Mouse (Mus musculus) MEL (cell line): Measurements from ENCODE around the gene Kantr.

Source experiments
- CTCF ChIP-seq, 3 experiments: IDR thresholded peaks in 2 of 3; conservative IDR thresholded peaks in 1 of 3; 2 replicates each; pipeline ENCODE4 v1.5.1; 2011 to 2012; ENCODE audit warnings: low read length in 3 of 3, low read depth in 2 of 3, mild to moderate bottlenecking in 2 of 3, improper control_type of control experiment in 1 of 3, inconsistent platforms in 1 of 3, mixed read lengths in 1 of 3, moderate library complexity in 1 of 3; ENCODE audit not compliant: control insufficient read depth in 1 of 3, insufficient read depth in 1 of 3, poor library complexity in 1 of 3, severe bottlenecking in 1 of 3
- EP300 ChIP-seq, 2 experiments: IDR thresholded peaks; 2 replicates each; pipeline ENCODE4 v1.6.1; 2011; ENCODE audit warnings: improper control_type of control experiment in 2 of 2, low read length in 2 of 2, low read depth in 1 of 2, mild to moderate bottlenecking in 1 of 2
- GATA1 ChIP-seq: IDR thresholded peaks from 2 replicates; pipeline ENCODE4 v1.6.1; 2011; ENCODE audit warnings: low read depth, low read length, improper control_type of control experiment
- MXI1 ChIP-seq: IDR thresholded peaks from 2 replicates; pipeline ENCODE4 v1.6.1; 2011; ENCODE audit warnings: mild to moderate bottlenecking, low read depth, low read length, improper control_type of control experiment
- POLR2AphosphoS2 ChIP-seq: IDR thresholded peaks from 2 replicates; pipeline ENCODE4 v1.6.1; 2011; ENCODE audit warnings: low read length, improper control_type of control experiment
- POLR2AphosphoS5 ChIP-seq: IDR thresholded peaks from 2 replicates; pipeline ENCODE4 v1.6.1; 2012; ENCODE audit warnings: low read depth, borderline replicate concordance, mild to moderate bottlenecking, inconsistent platforms, low read length, moderate library complexity, mixed read lengths
- SIN3A ChIP-seq: IDR thresholded peaks from 2 replicates; pipeline ENCODE4 v1.6.1; 2012; ENCODE audit warnings: low read length, improper control_type of control experiment, inconsistent platforms
- TBP ChIP-seq: IDR thresholded peaks from 2 replicates; pipeline ENCODE4 v1.8.0; 2011; ENCODE audit warnings: low read depth, low read length, improper control_type of control experiment
- USF2 ChIP-seq, 2 experiments: IDR thresholded peaks; 2 replicates each; pipeline ENCODE4 v1.6.1; 2011 to 2012; ENCODE audit warnings: improper control_type of control experiment in 2 of 2, low read length in 2 of 2, borderline replicate concordance in 1 of 2, inconsistent platforms in 1 of 2, low read depth in 1 of 2, mild to moderate bottlenecking in 1 of 2; ENCODE audit not compliant: insufficient read depth in 1 of 2
- ZKSCAN1 ChIP-seq: IDR thresholded peaks from 2 replicates; pipeline ENCODE4 v1.6.1; 2012; ENCODE audit warnings: low read depth, mild to moderate bottlenecking, inconsistent platforms, low read length, improper control_type of control experiment, moderate library complexity

DNA sequence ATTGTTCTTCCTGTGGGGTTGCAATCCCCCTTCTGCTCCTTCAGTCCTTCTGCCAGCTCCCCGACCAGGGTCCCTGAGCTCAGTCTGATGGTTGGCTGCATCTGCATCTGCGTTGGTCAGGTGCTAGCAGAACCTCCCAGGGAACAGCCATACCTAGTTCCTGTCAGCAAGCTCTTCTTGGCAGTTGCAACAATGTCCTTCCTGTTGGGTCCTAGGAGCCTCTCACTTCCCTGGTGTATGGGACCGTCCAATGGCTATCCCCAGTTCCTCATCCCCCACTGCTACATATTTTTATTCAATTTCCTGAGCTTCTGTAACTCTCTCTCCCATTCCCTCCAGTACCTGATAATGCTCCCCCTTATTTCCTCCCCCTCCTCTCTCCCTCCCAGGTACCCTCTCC, 42.5 kb downstream of the Kantr start:
- TF ChIP-seq EP300 (IDR thresholded peaks at IDR 0.05; ENCODE audit: low read depth in 1 of 2, low read length in 2 of 2) (no peak), USF2 (IDR thresholded peaks at IDR 0.05; ENCODE audit: borderline replicate concordance in 1 of 2, insufficient read depth in 1 of 2, low read depth in 1 of 2, low read length in 2 of 2) (no peak), SIN3A (no peak), POLR2AphosphoS2 (no peak), CTCF (IDR thresholded peaks at IDR 0.05 in 2 of 3, conservative IDR thresholded peaks at IDR 0.05 in 1 of 3; ENCODE audit: control insufficient read depth in 1 of 3, insufficient read depth in 1 of 3, low read depth in 2 of 3, low read length in 3 of 3, poor library complexity in 1 of 3, severe bottlenecking in 1 of 3) (no peak), POLR2AphosphoS5 (no peak), GATA1 (no peak), TBP (no peak), ZKSCAN1 (no peak), MXI1 (no peak)
